Mouse (Mus musculus) heart, postnatal 0 days (tissue): ENCODE results near the gene Sall2.

ENCODE experiments used
- CTCF ChIP-seq: IDR thresholded peaks from 2 replicates; pipeline ENCODE4 v1.5.1; 2016; ENCODE audit warnings: antibody characterized with exemption, control low read depth, low read depth
- EP300 ChIP-seq: IDR thresholded peaks from 2 replicates; pipeline ENCODE4 v1.6.1; 2016; ENCODE audit warnings: antibody characterized with exemption, low read depth

- TF ChIP-seq CTCF (no peak), EP300 (no peak)
These were observed 2.6 kb upstream of the Sall2 start for GRCm38 (mm10) chr14:52331069-52331750.
